Mouse (Mus musculus) cortical plate, adult 2 months (tissue): ENCODE measurements around the gene Ttc7.

Experiments used
- CTCF ChIP-seq: fragments of 200-500 bp; IDR thresholded peaks from 2 replicates; pipeline ENCODE4 v1.5.1; 2011; ENCODE audit warnings: mild to moderate bottlenecking, control low read depth, low read length; ENCODE audit not compliant: insufficient read depth; ENCODE audit errors: extremely low read depth
- POLR2A ChIP-seq: fragments of 200-500 bp; IDR thresholded peaks from 2 replicates; pipeline ENCODE4 v1.6.1; 2011; ENCODE audit warnings: mild to moderate bottlenecking, low read length, control low read depth; ENCODE audit not compliant: insufficient read depth; ENCODE audit errors: extremely low read depth

- TF ChIP-seq CTCF (no peak), POLR2A (no peak)
Measured at GRCm38 (mm10) chr17:87284482-87285040, 1.9 kb downstream of the Ttc7 start.
